ENCODE assay signal across 24 mouse cellular contexts in the genomic region with DNA sequence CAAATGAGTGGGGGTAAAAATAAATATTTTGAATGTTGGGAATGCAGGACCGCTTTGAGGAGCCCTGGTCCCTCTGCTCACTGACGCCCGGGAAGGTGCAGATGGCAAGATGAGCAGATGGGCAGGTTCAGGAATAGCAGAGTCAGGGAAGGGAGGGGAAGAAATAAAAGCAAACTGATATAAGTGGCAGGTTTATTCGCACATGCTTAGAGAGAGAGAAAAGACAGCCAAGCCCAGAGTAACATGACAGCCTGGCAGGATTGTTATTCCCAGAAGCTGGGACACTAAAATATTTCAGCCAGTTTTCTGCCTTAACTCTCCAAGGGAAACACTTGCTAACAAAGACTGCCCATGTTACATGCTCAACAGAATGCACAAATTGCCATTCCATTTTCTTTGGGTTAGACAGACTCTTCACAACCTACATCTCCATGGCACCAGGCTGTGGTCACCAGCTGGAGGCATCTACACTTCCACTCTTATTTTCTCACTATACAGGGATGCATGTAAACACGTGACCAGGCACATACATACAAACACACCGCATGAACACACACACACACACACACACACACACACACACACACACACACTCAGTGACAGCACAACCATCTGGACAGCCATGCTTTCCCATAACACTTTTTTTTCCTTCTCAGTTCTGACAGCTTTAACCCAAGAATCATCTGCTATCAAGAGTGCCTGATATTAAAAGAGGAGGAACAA.
DNase-seq lines count a peak whose midpoint lies in the region; ATAC-seq and TF ChIP-seq lines count a peak whose summit lies in the region.
"Had no signal": no experiment of that assay in that cellular context is flagged by ENCODE, and none has a peak within 500 bp of the region (broad histone marks: within the 10 kb centered on the region; RNA-seq: fewer than 3 reads in every experiment).

No protein-coding gene starts in this region.

- H3K4me3 ChIP-seq in hindbrain, embryonic 14.5 days (replicated peaks; ENCODE audit: low read length): no peak overlapping the region
- H3K4me3 ChIP-seq in hindbrain, embryonic 12.5 days: no peak overlapping the region
- H3K4me3 ChIP-seq in forebrain, postnatal 0 days (ENCODE audit: low read depth, low read length): no peak overlapping the region
- H3K4me3 ChIP-seq: erythroblast, embryonic 14.5 days; heart, embryonic 15.5 days; limb, embryonic 12.5 days; liver, embryonic 13.5 days; lung, embryonic 15.5 days; midbrain, embryonic 12.5 days; neural tube, embryonic 15.5 days had no signal

- TF ChIP-seq CTCF in forebrain, postnatal 0 days (IDR thresholded peaks at IDR 0.05; ENCODE audit: low read depth): no peak

- no peaks in the 10 kb centered on the region for H3K9me3 ChIP-seq in hindbrain, embryonic 14.5 days (ENCODE audit: control insufficient read depth, low read length)
- no peaks in the 10 kb centered on the region for H3K9me3 ChIP-seq in hindbrain, embryonic 12.5 days (replicated peaks)
- H3K9me3 ChIP-seq in forebrain, postnatal 0 days (ENCODE audit: low read length): no peaks in the 10 kb centered on the region
- H3K9me3 ChIP-seq: heart, embryonic 15.5 days; limb, embryonic 12.5 days; liver, embryonic 13.5 days; lung, embryonic 15.5 days; midbrain, embryonic 12.5 days; neural tube, embryonic 15.5 days had no signal

- H3K4me2 ChIP-seq in hindbrain, embryonic 14.5 days (replicated peaks): no peak overlapping the region
- H3K4me2 ChIP-seq in hindbrain, embryonic 12.5 days (replicated peaks): no peak overlapping the region
- H3K4me2 ChIP-seq in forebrain, postnatal 0 days (ENCODE audit: low read depth): no peak overlapping the region
- H3K4me2 ChIP-seq: heart, embryonic 15.5 days; limb, embryonic 12.5 days; liver, embryonic 13.5 days; lung, embryonic 15.5 days; midbrain, embryonic 12.5 days; neural tube, embryonic 15.5 days had no signal

- 0 out of 2 replicates have a peak, but pooled peaks cover 5% of the 10 kb centered on the region for H3K36me3 ChIP-seq in hindbrain, embryonic 14.5 days (replicated peaks; ENCODE audit: control insufficient read depth, insufficient read depth)
- H3K36me3 ChIP-seq in hindbrain, embryonic 12.5 days: no peaks in the 10 kb centered on the region
- H3K36me3 ChIP-seq in forebrain, postnatal 0 days (ENCODE audit: insufficient read depth): no peaks in the 10 kb centered on the region
- H3K36me3 ChIP-seq: G1E; heart, embryonic 15.5 days; limb, embryonic 12.5 days; liver, embryonic 13.5 days; lung, embryonic 15.5 days; neural tube, embryonic 15.5 days had no signal

- no peaks in the 10 kb centered on the region for H3K4me1 ChIP-seq in hindbrain, embryonic 14.5 days (replicated peaks; ENCODE audit: control insufficient read depth, insufficient read depth, low read length)
- 0 out of 2 replicates have a peak, but pooled peaks cover 2% of the 10 kb centered on the region for H3K4me1 ChIP-seq in hindbrain, embryonic 12.5 days
- no peaks in the 10 kb centered on the region for H3K4me1 ChIP-seq in forebrain, postnatal 0 days (ENCODE audit: insufficient read depth)
- H3K4me1 ChIP-seq: heart, embryonic 15.5 days; limb, embryonic 12.5 days; liver, embryonic 13.5 days; lung, embryonic 15.5 days; midbrain, embryonic 12.5 days had no signal

- H3K27ac ChIP-seq in hindbrain, embryonic 14.5 days: peak overlapping the region; percentile 44; the same call in 1 of the 2 replicates
- no peak overlapping the region for H3K27ac ChIP-seq in hindbrain, embryonic 12.5 days
- H3K27ac ChIP-seq in forebrain, postnatal 0 days (ENCODE audit: low read depth, low read length): peak overlapping the region; percentile 29; the same call in 1 of the 2 replicates
- H3K27ac ChIP-seq: heart, embryonic 15.5 days; limb, embryonic 12.5 days; liver, embryonic 13.5 days; lung, embryonic 15.5 days; macrophage; midbrain, embryonic 12.5 days; neural tube, embryonic 15.5 days had no signal

- no peaks in the 10 kb centered on the region for H3K27me3 ChIP-seq in hindbrain, embryonic 14.5 days (ENCODE audit: control insufficient read depth, insufficient read depth, low read length)
- H3K27me3 ChIP-seq in hindbrain, embryonic 12.5 days: no peaks in the 10 kb centered on the region
- no peaks in the 10 kb centered on the region for H3K27me3 ChIP-seq in forebrain, postnatal 0 days (ENCODE audit: insufficient read depth, low read length)
- H3K27me3 ChIP-seq: heart, embryonic 15.5 days; limb, embryonic 12.5 days; liver, embryonic 13.5 days; lung, embryonic 15.5 days; midbrain, embryonic 12.5 days; neural tube, embryonic 15.5 days had no signal

- 71% methylated on average over 6 of the region's 6 CpGs for WGBS in hindbrain, embryonic 14.5 days
- WGBS in hindbrain, embryonic 12.5 days: 70% methylated on average over 6 of the region's 6 CpGs
- WGBS in forebrain, postnatal 0 days: 42% methylated on average over 6 of the region's 6 CpGs

- DNase-seq in cerebellum, adult 9-11 months: peak; percentile 28
- no peak for DNase-seq in hindbrain, embryonic 14.5 days (ENCODE audit: low spot score)
- peak; percentile 45 to 71 for DNase-seq in right cerebral cortex, postnatal 10 days (ENCODE audit: low spot score in 2 of 2)
- DNase-seq in right cerebral cortex, postnatal 14 days: no peak
- DNase-seq in forebrain, postnatal 0 days: peak; percentile 85
- no peak for DNase-seq in lung, postnatal 14 days
- DNase-seq: adrenal gland, postnatal 10 days; gastrocnemius, postnatal 25 days; heart, postnatal 4 days; kidney, adult 9 months; kidney, postnatal 25 days; liver, embryonic 13.5 days; thymus, postnatal 14 days had no signal

- ATAC-seq in cerebellum, adult (ENCODE audit: insufficient number of reproducible peaks, low FRiP score, low TSS enrichment): no peak
- no peak for ATAC-seq in hindbrain, embryonic 14.5 days (ENCODE audit: low FRiP score)
- ATAC-seq in hindbrain, embryonic 12.5 days (ENCODE audit: low FRiP score): no peak
- peak; percentile 90 for ATAC-seq in forebrain, postnatal 0 days
- ATAC-seq: activated CD4-positive, CD25-positive, alpha-beta regulatory T cell, adult 4 months had no signal

- H3K9ac ChIP-seq in hindbrain, embryonic 14.5 days: no peak overlapping the region
- H3K9ac ChIP-seq in hindbrain, embryonic 12.5 days: no peak overlapping the region
- H3K9ac ChIP-seq in forebrain, postnatal 0 days: no peak overlapping the region
- H3K9ac ChIP-seq: heart, embryonic 15.5 days; limb, embryonic 12.5 days; liver, embryonic 13.5 days; lung, embryonic 15.5 days; midbrain, embryonic 12.5 days; neural tube, embryonic 15.5 days had no signal

Comparison
In these comparisons a context has a peak if more than half of its experiments do, and no peak if none do; other contexts are left out.
1. DNase-seq: peak in cerebellum, adult 9-11 months (single experiment), right cerebral cortex, postnatal 10 days (2 of 2) and forebrain, postnatal 0 days (single experiment); none in hindbrain, embryonic 14.5 days (single experiment), right cerebral cortex, postnatal 14 days (single experiment) and lung, postnatal 14 days (single experiment).